Mouse (Mus musculus): ENCODE data around the gene Tnni2.

Tnni2 gene

GRCm38 (mm10) chr7:142458026-142458425 lies 16.4 kb downstream of the Tnni2 start:
- in situ Hi-C loops (cut with MboI, MseI) = loop anchor here in 1 of 2 experiments (25.0 kb wide), 1 partner anchor 1771 kb away; the partner anchor contains the start of genes Olfr45 and Olfr541

GRCm38 (mm10) chr7:142458676-142459298 lies 17.2 kb downstream of the Tnni2 start:
- in situ Hi-C loops (cut with MboI, MseI) = loop anchor here in 1 of 2 experiments (25.0 kb wide), 1 partner anchor 1771 kb away; the partner anchor contains the start of genes Olfr45 and Olfr541

GRCm38 (mm10) chr7:142459299-142459691 lies 17.7 kb downstream of the Tnni2 start:
- in situ Hi-C loops (cut with MboI, MseI) = loop anchor here in 1 of 2 experiments (25.0 kb wide), 1 partner anchor 1772 kb away; the partner anchor contains the start of genes Olfr45 and Olfr541

- in situ Hi-C loops (cut with MboI, MseI) = loop anchor here (10.0 to 25.0 kb wide), 3 partner anchors 346 to 1773 kb away; partner anchors contain the start of genes Dhcr7 (in 1 of the 2), Nadsyn1 (in 1 of the 2), Olfr45 (in 1 of the 2) and Olfr541 (in 1 of the 2)
Measured at GRCm38 (mm10) chr7:142460636-142461077, 19.0 kb downstream of the Tnni2 start, which contains the start of gene Lsp1. Gene Lsp1 (plus strand): TSS chr7:142460809.

GRCm38 (mm10) chr7:142461446-142461845 lies 19.8 kb downstream of the Tnni2 start:
- in situ Hi-C loops (cut with MboI, MseI) = loop anchor here (10.0 to 25.0 kb wide), 3 partner anchors 347 to 1774 kb away; partner anchors contain the start of genes Dhcr7 (in 1 of the 2), Nadsyn1 (in 1 of the 2), Olfr45 (in 1 of the 2) and Olfr541 (in 1 of the 2)

- in situ Hi-C loops (cut with MboI, MseI) = loop anchor here (10.0 to 25.0 kb wide), 3 partner anchors 347 to 1775 kb away; partner anchors contain the start of genes Dhcr7 (in 1 of the 2), Nadsyn1 (in 1 of the 2), Olfr45 (in 1 of the 2) and Olfr541 (in 1 of the 2)
Measured at GRCm38 (mm10) chr7:142462190-142462589, 20.6 kb downstream of the Tnni2 start.

GRCm38 (mm10) chr7:142462594-142463078 lies 21.0 kb downstream of the Tnni2 start:
- in situ Hi-C loops (cut with MboI, MseI) = loop anchor here (10.0 to 25.0 kb wide), 3 partner anchors 348 to 1775 kb away; partner anchors contain the start of genes Dhcr7 (in 1 of the 2), Nadsyn1 (in 1 of the 2), Olfr45 (in 1 of the 2) and Olfr541 (in 1 of the 2)

- in situ Hi-C loops (cut with MboI, MseI) = loop anchor here in 1 of 2 experiments (25.0 kb wide), 1 partner anchor 1783 kb away; the partner anchor contains the start of genes Olfr45 and Olfr541
Measured at GRCm38 (mm10) chr7:142470171-142470691, 28.6 kb downstream of the Tnni2 start.

- in situ Hi-C loops (cut with MboI, MseI) = loop anchor here in 1 of 2 experiments (25.0 kb wide), 1 partner anchor 1784 kb away; the partner anchor contains the start of genes Olfr45 and Olfr541
Measured at GRCm38 (mm10) chr7:142470808-142471413, 29.3 kb downstream of the Tnni2 start.

- in situ Hi-C loops (cut with MboI, MseI) = loop anchor here in 1 of 2 experiments (25.0 kb wide), 1 partner anchor 1784 kb away; the partner anchor contains the start of genes Olfr45 and Olfr541
Measured at GRCm38 (mm10) chr7:142471414-142471861, 29.8 kb downstream of the Tnni2 start.

GRCm38 (mm10) chr7:142471884-142472570 lies 30.4 kb downstream of the Tnni2 start:
- in situ Hi-C loops (cut with MboI, MseI) = loop anchor here in 1 of 2 experiments (25.0 kb wide), 1 partner anchor 1785 kb away; the partner anchor contains the start of genes Olfr45 and Olfr541

- in situ Hi-C loops (cut with MboI, MseI) = loop anchor here in 1 of 2 experiments (25.0 kb wide), 1 partner anchor 1786 kb away; the partner anchor contains the start of genes Olfr45 and Olfr541
Measured at GRCm38 (mm10) chr7:142472936-142473335, 31.3 kb downstream of the Tnni2 start.

- in situ Hi-C loops (cut with MboI, MseI) = loop anchor here in 1 of 2 experiments (25.0 kb wide), 1 partner anchor 1786 kb away; the partner anchor contains the start of genes Olfr45 and Olfr541
Measured at GRCm38 (mm10) chr7:142473476-142473875, 31.9 kb downstream of the Tnni2 start.

GRCm38 (mm10) chr7:142474799-142475198 lies 33.2 kb downstream of the Tnni2 start:
- in situ Hi-C loops (cut with MboI, MseI) = loop anchor here in 1 of 2 experiments (25.0 kb wide), 1 partner anchor 1787 kb away; the partner anchor contains the start of genes Olfr45 and Olfr541

GRCm38 (mm10) chr7:142475641-142476040 lies 34.0 kb downstream of the Tnni2 start:
- in situ Hi-C loops (cut with MboI, MseI) = no loop called here

GRCm38 (mm10) chr7:142476271-142476670 lies 34.7 kb downstream of the Tnni2 start:
- in situ Hi-C loops (cut with MboI, MseI) = no loop called here

GRCm38 (mm10) chr7:142476795-142477452 lies 35.3 kb downstream of the Tnni2 start:
- in situ Hi-C loops (cut with MboI, MseI) = no loop called here

- in situ Hi-C loops (cut with MboI, MseI) = no loop called here
Measured at GRCm38 (mm10) chr7:142478001-142478400, 36.4 kb downstream of the Tnni2 start.

GRCm38 (mm10) chr7:142478574-142478973 lies 37.0 kb downstream of the Tnni2 start:
- in situ Hi-C loops (cut with MboI, MseI) = no loop called here

Measured in T-helper 17 cell (primary cell).